Comparison of ENCODE assay signal across 12 mouse cellular contexts in the genomic region with DNA sequence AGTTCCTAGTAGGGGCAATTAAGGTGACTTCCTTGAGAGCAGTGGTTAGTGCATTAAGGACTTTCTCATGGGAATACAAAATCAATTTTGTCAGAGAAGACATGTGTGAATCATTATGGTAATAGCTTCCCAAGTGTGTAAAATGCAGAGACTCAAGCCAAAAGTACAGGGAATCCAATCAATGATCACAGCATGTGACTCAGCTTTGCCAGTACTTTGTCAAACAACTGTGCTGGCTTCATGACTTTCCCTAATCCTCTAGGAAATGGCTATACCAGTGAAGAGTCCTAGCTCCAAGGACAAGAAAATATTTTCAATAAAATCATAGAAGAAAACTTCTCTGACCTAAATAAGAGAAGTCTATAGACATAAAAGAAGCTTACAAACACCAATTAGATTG.
"Had no signal": no experiment of that assay in that cellular context is flagged by ENCODE, and none has a peak within 500 bp of the region (broad histone marks: within the 10 kb centered on the region; RNA-seq: fewer than 3 reads in every experiment).

No protein-coding gene starts in this region.

- H3K9me3 ChIP-seq: limb, embryonic 10.5 days; liver, embryonic 15.5 days had no signal

- H3K4me3 ChIP-seq: limb, embryonic 10.5 days; liver, embryonic 15.5 days had no signal

- DNase-seq: kidney, adult 9 months; kidney, postnatal 36 days; layer of hippocampus, adult 9-11 months; lung, adult 2 months; lung, postnatal 36 days had no signal

- H3K4me1 ChIP-seq: limb, embryonic 10.5 days; liver, embryonic 15.5 days had no signal

- H3K4me2 ChIP-seq: liver, embryonic 11.5 days; liver, embryonic 15.5 days had no signal

- H3K27ac ChIP-seq: kidney, postnatal 0 days; limb, embryonic 10.5 days; liver, embryonic 15.5 days; stomach, postnatal 0 days had no signal

- H3K9ac ChIP-seq: liver, embryonic 15.5 days had no signal

- ATAC-seq: lung, postnatal 0 days; midbrain, embryonic 16.5 days had no signal

- H3K27me3 ChIP-seq: liver, embryonic 15.5 days had no signal

- H3K36me3 ChIP-seq: limb, embryonic 10.5 days; liver, embryonic 15.5 days had no signal
